Mouse (Mus musculus) thymus, postnatal 10 days (tissue): ENCODE results near the gene 4930402F06Rik.

Experiments
- DNase-seq, 2 experiments: peaks; one replicate each; pipeline ENCODE4 v3.0.0; 2021; ENCODE audit warnings: low spot score in 2 of 2

4930402F06Rik gene

DNA sequence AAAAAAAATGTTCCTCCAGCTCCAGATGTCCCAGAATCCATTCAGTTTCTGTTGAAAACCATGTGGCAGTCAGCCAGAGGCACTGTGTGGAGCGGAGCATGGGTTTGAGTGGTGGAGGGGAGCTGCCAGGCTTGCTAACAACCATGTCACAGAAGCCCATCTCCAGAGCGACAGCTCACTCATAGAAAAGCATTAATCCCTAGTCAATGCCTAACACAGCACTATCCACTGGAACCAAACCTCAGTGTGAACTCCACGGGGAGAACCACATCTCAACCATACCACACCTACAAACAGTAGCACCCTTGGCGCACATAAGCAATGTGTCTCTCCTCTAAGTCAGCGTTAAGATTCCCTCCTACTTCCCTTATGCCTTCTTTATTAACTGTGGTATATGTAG is at the start of gene 4930402F06Rik:
TSS of gene 4930402F06Rik (minus strand) at position 80 of the 400 bp plus-strand sequence.
- no peak for DNase-seq

- no peak for DNase-seq
Measured at GRCm38 (mm10) chr2:35446300-35446699, 49.3 kb upstream of the 4930402F06Rik start.

- no peak for DNase-seq
Measured at GRCm38 (mm10) chr2:35445610-35446009, 48.6 kb upstream of the 4930402F06Rik start.

GRCm38 (mm10) chr2:35444764-35445262 is 47.8 kb upstream of the 4930402F06Rik start:
- no peak for DNase-seq

DNA sequence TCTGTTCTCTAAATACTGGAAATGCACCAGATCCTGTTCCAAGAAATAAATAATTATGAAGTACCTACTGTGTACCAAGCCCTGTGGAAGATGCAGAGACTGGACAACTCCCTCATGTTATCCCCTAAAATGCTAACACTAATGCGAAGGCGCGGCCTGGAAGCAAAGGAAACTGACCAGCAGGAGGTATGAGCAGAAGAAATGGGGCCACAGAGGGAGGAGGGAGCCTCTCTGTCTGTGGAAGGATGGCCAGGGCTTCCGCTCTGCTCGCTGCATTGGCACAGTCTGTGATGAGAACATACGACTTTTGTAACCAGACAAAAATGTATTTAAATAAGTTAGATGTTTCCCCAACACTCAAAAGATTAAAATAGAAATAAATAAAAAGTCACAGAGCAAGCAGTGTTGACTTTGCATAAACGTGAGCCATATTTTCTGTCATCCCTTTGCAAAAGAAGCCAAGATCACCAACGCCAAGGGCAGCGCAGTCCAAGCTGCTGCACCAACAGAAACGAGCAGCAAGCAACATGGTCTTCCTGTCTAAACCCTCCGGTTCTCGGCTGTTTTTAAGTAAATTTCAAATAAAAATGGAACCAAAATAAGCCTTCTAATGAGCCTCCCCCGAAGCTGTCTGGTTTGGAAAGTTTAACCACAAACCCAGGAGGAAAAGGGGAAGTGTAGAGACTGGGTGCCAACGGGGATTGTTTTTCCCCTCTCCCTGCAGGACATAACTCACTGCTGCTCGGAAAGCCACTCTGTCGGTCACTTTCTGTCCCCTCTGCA is 47.2 kb upstream of the 4930402F06Rik start:
- no peak for DNase-seq

GRCm38 (mm10) chr2:35443325-35443724 is 46.4 kb upstream of the 4930402F06Rik start:
- no peak for DNase-seq

GRCm38 (mm10) chr2:35442079-35442478 is 45.1 kb upstream of the 4930402F06Rik start:
- no peak for DNase-seq

DNA sequence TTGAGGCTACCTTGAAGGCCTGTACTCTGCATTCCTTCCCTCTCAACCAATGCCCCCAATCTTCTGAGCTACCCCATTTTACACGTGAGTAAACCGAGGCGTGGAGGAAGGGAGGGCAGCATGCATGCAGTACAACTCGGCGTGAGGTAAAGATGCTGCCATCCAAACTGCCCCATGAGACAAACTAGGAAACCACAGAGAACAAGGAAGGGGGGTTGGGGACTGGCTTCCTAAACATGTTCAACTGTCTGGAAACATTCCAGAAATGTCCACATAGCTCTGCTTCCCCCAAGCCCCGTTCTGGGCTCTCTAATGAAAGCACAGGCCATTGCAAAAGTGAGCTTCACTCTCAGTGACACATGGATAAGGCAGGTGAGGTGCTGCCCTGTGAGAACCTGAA is 44.4 kb upstream of the 4930402F06Rik start:
- no peak for DNase-seq

DNA sequence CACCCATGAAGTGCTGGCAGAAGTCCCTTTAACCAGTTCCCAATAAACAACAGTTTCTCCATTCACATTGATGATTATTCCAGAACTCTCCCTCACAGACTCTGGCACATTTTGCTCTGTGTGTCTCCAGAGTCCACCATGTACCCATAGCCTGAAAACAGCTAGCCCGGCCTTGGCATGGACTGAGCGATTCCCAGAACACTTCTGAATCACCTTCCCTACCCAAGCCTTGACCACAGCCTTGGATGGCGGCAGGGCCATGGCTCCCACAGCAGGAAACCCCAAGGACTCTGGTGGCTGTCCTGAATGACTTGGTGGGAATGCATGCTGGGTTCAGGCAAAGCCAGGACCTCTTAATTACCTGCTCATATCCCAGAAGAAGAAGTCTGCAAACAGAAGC is 43.5 kb upstream of the 4930402F06Rik start:
- DNase-seq: no peak

GRCm38 (mm10) chr2:35437796-35438195 is 40.8 kb upstream of the 4930402F06Rik start:
- no peak for DNase-seq

GRCm38 (mm10) chr2:35434576-35435123 is 37.7 kb upstream of the 4930402F06Rik start:
- no peak for DNase-seq

DNA sequence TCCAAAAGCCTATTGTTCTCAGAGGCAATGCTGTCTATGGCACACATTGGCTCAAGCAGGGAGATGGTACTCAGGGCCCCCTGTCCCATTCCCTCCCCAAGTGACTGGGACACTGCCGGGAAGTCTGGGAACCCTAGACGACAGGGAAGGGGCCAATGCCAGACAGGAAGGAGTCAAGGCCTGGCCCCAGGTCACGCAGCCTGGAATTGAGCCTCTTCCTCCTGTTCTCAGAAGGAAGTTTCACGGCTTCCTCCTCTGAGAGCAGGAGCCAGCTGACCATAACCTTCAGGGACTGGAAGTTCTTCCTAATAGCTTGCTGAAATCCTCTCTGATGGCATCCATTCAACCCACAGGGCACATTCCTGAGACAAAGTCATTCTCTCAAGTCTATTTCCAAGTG is 36.5 kb upstream of the 4930402F06Rik start:
- no peak for DNase-seq

DNA sequence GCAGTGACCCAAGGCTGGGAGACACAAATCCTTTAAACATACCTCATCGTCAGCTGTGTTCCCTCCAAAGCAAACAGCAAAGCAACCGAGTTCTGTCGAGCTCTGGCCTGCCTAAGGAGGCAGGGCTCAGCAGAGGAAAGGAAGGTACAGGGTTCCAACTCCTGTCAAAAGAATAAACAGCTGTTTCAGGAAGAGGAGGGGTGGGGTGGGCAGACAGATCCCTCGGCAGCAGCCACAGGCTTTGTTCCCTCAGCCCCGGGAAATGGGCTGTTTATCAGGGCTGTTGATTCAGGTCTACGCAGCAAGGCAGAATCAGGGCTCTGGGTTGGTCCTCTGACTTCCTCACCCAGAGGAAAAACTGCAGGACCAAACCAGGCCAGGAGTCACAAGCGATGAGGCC is 35.5 kb upstream of the 4930402F06Rik start:
- no peak for DNase-seq

DNA sequence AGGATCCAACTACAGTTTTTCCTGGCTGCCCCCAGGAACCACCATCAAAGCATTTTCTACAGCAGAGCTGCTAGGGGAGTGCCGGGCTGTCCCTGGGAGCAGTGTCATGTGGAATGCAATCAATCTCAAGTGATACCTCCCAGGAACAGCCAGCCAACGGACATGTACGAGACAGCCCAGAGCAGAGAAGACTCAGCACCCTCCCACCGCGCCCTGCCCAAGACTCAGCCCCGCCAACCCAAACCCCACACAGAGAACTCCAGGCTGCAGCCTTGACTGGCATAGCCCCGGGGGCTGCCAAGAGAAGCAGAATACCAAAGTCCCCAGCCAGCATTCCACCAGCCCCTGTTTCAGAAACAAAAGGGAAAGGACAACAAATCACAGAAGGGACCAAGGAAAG is 35.0 kb upstream of the 4930402F06Rik start:
- no peak for DNase-seq

DNA sequence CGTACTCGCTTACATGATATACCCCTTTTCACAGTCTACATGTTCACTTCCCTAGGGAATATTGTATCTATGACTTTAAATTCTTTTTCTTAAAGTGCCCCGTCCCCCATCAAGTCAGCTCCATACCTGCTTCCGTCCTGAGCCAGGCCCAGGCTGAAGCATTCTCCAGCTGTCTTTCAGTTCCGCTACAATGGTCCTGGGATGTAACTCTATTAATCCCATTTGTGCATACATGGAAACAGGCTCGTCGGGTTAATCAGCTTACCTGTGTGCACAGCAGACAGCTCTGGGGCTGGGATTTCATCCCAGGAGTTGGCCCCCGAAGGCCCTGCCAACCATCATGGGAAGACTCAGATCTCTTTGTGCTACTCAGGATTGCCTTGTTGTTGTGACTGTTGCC is 33.8 kb upstream of the 4930402F06Rik start:
- DNase-seq: no peak

GRCm38 (mm10) chr2:35428615-35429300 is 31.8 kb upstream of the 4930402F06Rik start:
- DNase-seq: no peak

DNA sequence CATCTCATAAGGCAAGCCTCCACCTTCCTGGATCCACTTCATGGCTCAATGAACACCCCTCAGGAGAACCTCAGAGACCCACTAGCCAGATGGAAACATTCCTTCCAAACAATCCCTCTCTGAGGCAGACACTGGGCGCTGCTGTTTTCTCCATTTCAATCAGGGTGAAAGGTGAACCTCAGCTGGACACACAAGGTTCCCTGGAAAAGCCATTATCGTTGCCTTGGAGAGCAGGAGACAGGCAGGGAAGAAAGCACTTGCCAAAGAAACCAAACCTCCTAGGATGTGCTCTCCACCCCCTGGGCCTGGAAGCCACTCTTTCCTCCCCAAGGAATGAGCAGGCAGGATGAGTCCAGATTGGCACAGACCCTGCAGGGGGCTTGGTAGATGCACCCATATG is 30.6 kb upstream of the 4930402F06Rik start:
- DNase-seq: no peak

DNA sequence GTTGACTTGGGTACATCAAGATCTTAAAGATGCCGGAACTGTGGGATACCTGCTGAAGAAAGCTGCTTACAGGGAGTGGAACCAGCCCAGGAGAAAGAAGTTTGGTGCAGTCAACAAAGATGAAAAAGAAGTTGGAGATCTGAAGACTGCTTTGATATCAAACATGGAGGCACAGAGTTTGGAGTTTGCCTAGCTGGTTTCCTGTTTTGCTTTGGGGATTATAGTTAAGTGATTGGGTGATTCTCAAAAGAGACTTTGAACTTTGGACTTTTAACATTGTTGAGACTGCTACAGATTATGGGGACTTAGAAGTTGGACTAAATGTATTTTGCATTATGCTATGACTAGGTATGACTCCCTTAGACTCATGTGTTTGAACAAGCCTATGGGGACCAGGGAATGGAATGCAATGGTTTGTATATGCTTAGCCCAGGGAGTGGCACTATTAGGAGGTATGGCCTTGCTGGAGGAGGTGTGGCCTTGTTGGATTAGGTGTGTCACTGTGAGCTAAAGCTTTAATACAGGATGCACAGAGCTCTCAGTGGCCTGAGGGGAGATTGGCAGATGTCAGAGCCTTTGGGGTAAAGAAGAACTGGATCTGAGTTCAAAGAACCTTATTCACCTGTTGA is 26.9 kb upstream of the 4930402F06Rik start:
- no peak for DNase-seq

DNA sequence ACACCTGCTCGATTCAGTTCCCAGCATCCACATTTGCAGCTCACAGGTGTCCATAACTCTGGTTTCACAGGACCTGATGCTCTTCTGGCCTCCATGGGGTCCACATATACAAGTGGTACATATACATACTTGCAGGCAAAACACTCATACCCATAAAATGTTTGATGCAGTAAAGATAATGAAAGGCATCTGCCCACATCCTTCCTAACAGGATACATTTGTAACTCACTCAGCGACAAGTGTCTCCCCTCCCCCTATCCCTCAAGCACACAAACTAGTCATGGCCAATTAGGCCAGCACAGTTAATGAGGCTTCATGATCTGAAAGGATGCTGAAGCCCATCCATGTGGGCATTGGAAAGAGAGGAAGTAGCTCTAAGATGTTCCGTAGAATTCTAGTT is 25.4 kb upstream of the 4930402F06Rik start:
- DNase-seq: peak; percentile 13 to 38

DNA sequence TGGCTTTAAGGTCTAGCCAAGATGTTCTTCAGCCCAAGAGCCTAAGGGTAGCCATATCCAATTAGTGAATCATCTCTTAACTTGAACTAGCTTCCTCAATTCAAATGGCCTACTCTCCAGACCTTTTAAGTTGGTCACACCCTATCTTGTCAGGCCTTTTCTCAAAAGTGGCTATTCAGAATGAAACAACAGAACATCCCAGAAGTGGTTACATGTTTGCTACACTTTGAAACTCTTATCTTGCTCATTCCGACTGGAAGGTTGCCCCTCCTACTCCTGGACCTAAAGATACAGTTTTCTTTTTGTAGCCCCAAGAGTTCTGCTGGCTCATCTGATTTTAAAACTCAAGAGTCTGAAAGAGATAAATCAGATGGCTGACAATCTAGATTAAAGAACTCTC is 23.7 kb upstream of the 4930402F06Rik start:
- DNase-seq: no peak

DNA sequence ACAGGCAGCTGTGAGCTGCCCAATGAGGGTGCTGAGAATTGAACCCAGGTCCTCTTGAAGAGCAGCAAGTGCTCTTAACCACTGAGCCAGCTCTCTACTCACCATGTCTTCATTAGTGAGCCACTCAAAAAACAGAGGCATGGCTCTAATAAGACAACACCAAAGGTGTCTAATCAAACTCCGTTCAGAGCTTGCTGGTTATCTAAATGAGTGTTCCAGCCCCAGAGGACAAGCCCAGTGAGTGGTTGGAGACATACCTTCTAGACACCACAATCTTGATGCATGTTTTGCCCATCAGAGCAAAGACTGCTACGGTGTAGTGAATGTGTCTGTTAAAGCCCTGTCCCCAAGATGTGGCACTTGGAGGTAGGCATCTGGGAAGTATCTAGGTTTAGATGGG is 22.7 kb upstream of the 4930402F06Rik start:
- DNase-seq: no peak

GRCm38 (mm10) chr2:35419243-35419642 is 22.3 kb upstream of the 4930402F06Rik start:
- DNase-seq: no peak
